Mouse (Mus musculus): Measurements from ENCODE around the gene Eps8l1. TPM values are rescaled to one million over a fixed set of nuclear protein-coding genes. Genes with fewer than 3 reads are reported as not detected.

The Eps8l1 gene
- polyA plus RNA-seq, 1 experiment = 0.76 TPM

GRCm38 (mm10) chr7:4478021-4478795 lies 17.7 kb downstream of the Eps8l1 start:
- WGBS = 1% methylated on average over 39 of the region's 39 CpGs
- Histone ChIP-seq H3K36me3 (ENCODE audit: control insufficient read depth, insufficient read depth, low read length) (peaks cover 16% of the 10 kb centered on the region), H3K27ac (ENCODE audit: insufficient read depth, low read depth, low read length) (peak overlapping the region; percentile 54), H3K27me3 (ENCODE audit: control insufficient read depth, insufficient read depth, low read length) (peaks cover 13% of the 10 kb centered on the region; the same call in 1 of the 2 replicates), H3K4me1 (ENCODE audit: control insufficient read depth, insufficient read depth, insufficient read length, low read length) (peaks cover 2% of the 10 kb centered on the region; the same call in 1 of the 2 replicates), H3K4me3 (ENCODE audit: low read depth, low read length) (peak overlapping the region; percentile 60)
- TF ChIP-seq CTCF (IDR thresholded peaks at IDR 0.05; ENCODE audit: extremely low read depth, insufficient read length, insufficient replicate concordance, low read depth, low read length) (no peak), POLR2A (IDR thresholded peaks at IDR 0.05; ENCODE audit: low read depth, low read length) (peak; percentile 47; the same call in 1 of the 2 replicates)

GRCm38 (mm10) chr7:4478796-4479291 lies 18.4 kb downstream of the Eps8l1 start:
- Histone ChIP-seq H3K4me1 (ENCODE audit: control insufficient read depth, insufficient read depth, insufficient read length, low read length) (peaks cover 2% of the 10 kb centered on the region; the same call in 1 of the 2 replicates), H3K27me3 (ENCODE audit: control insufficient read depth, insufficient read depth, low read length) (peaks cover 11% of the 10 kb centered on the region; the same call in 1 of the 2 replicates), H3K36me3 (ENCODE audit: control insufficient read depth, insufficient read depth, low read length) (peaks cover 23% of the 10 kb centered on the region), H3K27ac (ENCODE audit: insufficient read depth, low read depth, low read length) (peak overlapping the region; percentile 54), H3K4me3 (ENCODE audit: low read depth, low read length) (peak overlapping the region; percentile 60)
- TF ChIP-seq CTCF (IDR thresholded peaks at IDR 0.05; ENCODE audit: extremely low read depth, insufficient read length, insufficient replicate concordance, low read depth, low read length) (no peak), POLR2A (IDR thresholded peaks at IDR 0.05; ENCODE audit: low read depth, low read length) (no peak)
- 10% methylated on average over 16 of the region's 16 CpGs for WGBS

GRCm38 (mm10) chr7:4479674-4480073 lies 19.2 kb downstream of the Eps8l1 start:
- Histone ChIP-seq H3K4me3 (ENCODE audit: low read depth, low read length) (no peak overlapping the region), H3K27ac (ENCODE audit: insufficient read depth, low read depth, low read length) (no peak overlapping the region), H3K36me3 (ENCODE audit: control insufficient read depth, insufficient read depth, low read length) (peaks cover 31% of the 10 kb centered on the region), H3K27me3 (ENCODE audit: control insufficient read depth, insufficient read depth, low read length) (peaks cover 8% of the 10 kb centered on the region; the same call in 1 of the 2 replicates), H3K4me1 (ENCODE audit: control insufficient read depth, insufficient read depth, insufficient read length, low read length) (peaks cover 2% of the 10 kb centered on the region; the same call in 1 of the 2 replicates)
- TF ChIP-seq POLR2A (IDR thresholded peaks at IDR 0.05; ENCODE audit: low read depth, low read length) (no peak), CTCF (IDR thresholded peaks at IDR 0.05; ENCODE audit: extremely low read depth, insufficient read length, insufficient replicate concordance, low read depth, low read length) (peak; percentile 74; the same call in 1 of the 2 replicates)
- WGBS = 32% methylated on average over 6 of the region's 6 CpGs

- TF ChIP-seq CTCF (IDR thresholded peaks at IDR 0.05; ENCODE audit: extremely low read depth, insufficient read length, insufficient replicate concordance, low read depth, low read length) = no peak
- TF ChIP-seq POLR2A (IDR thresholded peaks at IDR 0.05; ENCODE audit: low read depth, low read length) = no peak
- H3K4me3 ChIP-seq (ENCODE audit: low read depth, low read length) = no peak overlapping the region
- H3K36me3 ChIP-seq (ENCODE audit: control insufficient read depth, insufficient read depth, low read length) = peaks cover 53% of the 10 kb centered on the region
- H3K27me3 ChIP-seq (ENCODE audit: control insufficient read depth, insufficient read depth, low read length) = peaks cover 8% of the 10 kb centered on the region; the same call in 1 of the 2 replicates
- no peak overlapping the region for H3K27ac ChIP-seq (ENCODE audit: insufficient read depth, low read depth, low read length)
- H3K4me1 ChIP-seq (ENCODE audit: control insufficient read depth, insufficient read depth, insufficient read length, low read length) = peaks cover 2% of the 10 kb centered on the region; the same call in 1 of the 2 replicates
- whole genome bisulfite sequencing = 85% methylated on average over 12 of the region's 12 CpGs
These were observed 21.8 kb downstream of the Eps8l1 start for GRCm38 (mm10) chr7:4482281-4482680.

GRCm38 (mm10) chr7:4491308-4491707 lies 30.8 kb downstream of the Eps8l1 start:
- Histone ChIP-seq H3K27ac (ENCODE audit: insufficient read depth, low read depth, low read length) (no peak overlapping the region; the same call in 1 of the 2 replicates), H3K4me1 (ENCODE audit: control insufficient read depth, insufficient read depth, insufficient read length, low read length) (no peaks in the 10 kb centered on the region), H3K36me3 (ENCODE audit: control insufficient read depth, insufficient read depth, low read length) (peaks cover 32% of the 10 kb centered on the region), H3K27me3 (ENCODE audit: control insufficient read depth, insufficient read depth, low read length) (no peaks in the 10 kb centered on the region), H3K4me3 (ENCODE audit: low read depth, low read length) (no peak overlapping the region)
- no peak for TF ChIP-seq CTCF (IDR thresholded peaks at IDR 0.05; ENCODE audit: extremely low read depth, insufficient read length, insufficient replicate concordance, low read depth, low read length)
- TF ChIP-seq POLR2A (IDR thresholded peaks at IDR 0.05; ENCODE audit: low read depth, low read length) = no peak
- WGBS = 74% methylated on average over 6 of the region's 6 CpGs

GRCm38 (mm10) chr7:4492284-4493224 lies 32.1 kb downstream of the Eps8l1 start:
- H3K36me3 ChIP-seq (ENCODE audit: control insufficient read depth, insufficient read depth, low read length) = peaks cover 31% of the 10 kb centered on the region
- WGBS = 81% methylated on average over 13 of the region's 13 CpGs
- TF ChIP-seq POLR2A (IDR thresholded peaks at IDR 0.05; ENCODE audit: low read depth, low read length) = no peak
- H3K4me1 ChIP-seq (ENCODE audit: control insufficient read depth, insufficient read depth, insufficient read length, low read length) = peaks cover 4% of the 10 kb centered on the region; the same call in 1 of the 2 replicates
- H3K27ac ChIP-seq (ENCODE audit: insufficient read depth, low read depth, low read length) = 0 out of 2 replicates have a peak overlapping the region, but pooled peaks have one; percentile 19
- no peaks in the 10 kb centered on the region for H3K27me3 ChIP-seq (ENCODE audit: control insufficient read depth, insufficient read depth, low read length)
- no peak overlapping the region for H3K4me3 ChIP-seq (ENCODE audit: low read depth, low read length)
